Mouse (Mus musculus): ENCODE data around the gene Krtcap3.

DNA sequence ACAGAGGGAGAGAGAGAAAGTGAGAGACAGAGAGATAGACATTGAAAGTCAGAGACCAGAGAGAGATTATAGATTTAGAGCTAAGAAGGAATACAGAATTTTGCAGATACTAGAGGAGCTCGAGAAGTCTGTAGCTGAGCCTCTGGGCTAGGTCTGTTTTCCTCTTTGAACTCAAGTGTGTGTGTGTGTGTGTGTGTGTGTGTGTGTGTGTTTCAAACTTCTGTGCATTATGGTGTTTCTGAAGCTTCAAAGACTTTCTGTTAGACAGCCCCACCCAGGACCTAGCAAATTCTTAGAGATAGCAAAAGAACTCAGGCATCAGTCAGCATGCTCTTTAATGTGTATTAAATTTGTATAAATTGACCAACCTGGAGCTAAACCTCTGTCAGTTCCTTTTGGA, 24.9 kb upstream of the Krtcap3 start:
- TF ChIP-seq ZNF384 (IDR thresholded peaks at IDR 0.05; ENCODE audit: low read depth, low read length) (no peak), ZC3H11A (IDR thresholded peaks at IDR 0.05; ENCODE audit: borderline replicate concordance, low read depth, low read length) (no peak), HCFC1 (IDR thresholded peaks at IDR 0.05; ENCODE audit: borderline replicate concordance, insufficient read depth, low read length) (no peak), MAFK (IDR thresholded peaks at IDR 0.05; ENCODE audit: insufficient read depth, low read depth, low read length) (no peak)

Data from ES-E14 (cell line).